Comparison of ENCODE assay signal across 9 mouse cellular contexts in the genomic region with DNA sequence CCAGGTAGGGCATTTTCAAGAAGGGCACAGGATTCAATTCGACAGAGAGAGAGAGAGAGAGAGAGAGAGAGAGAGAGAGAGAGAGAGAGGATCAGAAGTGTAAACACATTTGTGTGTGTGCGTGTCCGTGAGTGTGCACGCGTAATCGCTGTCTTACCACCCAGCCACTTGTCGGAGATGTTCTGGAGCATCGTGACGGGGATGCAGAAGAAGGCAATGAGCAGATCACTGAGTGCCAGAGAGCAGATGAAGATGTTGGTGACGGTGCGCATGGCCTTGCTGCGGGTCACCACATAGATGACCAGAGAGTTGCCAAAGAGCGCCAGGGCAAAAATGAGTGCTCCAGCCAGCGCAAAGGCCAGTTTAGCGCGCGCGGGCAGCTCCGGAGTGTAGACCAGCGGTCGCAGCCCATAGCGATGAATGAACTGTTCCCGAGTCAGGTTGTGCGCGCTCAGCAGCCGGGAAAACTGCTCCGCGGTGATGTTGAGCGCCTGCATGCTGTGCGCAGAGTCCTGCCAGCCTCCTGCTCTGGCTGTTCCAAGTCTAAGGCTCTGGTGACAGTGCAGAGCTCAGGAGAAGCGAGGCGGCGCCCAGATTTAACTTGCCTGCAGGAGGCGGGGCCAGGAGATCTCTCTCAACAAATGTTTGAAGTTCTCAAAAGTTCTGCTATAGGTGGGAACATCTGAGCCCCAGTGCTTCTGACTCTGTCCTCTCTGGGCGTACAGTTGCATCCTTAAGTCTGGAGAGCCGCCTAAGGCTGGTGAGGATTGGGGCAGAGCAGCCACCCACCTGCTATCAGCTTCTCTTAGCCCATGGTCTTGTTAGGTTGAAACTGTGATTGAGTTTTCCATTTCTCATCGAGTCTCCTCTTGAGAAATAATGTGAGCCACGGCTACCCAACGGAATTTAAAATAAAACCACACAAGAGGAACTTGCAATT. TPM values are rescaled to one million over a fixed set of nuclear protein-coding genes. Genes with fewer than 3 reads are reported as not detected.
DNase-seq lines count a peak whose midpoint lies in the region; ATAC-seq and TF ChIP-seq lines count a peak whose summit lies in the region.
"Had no signal": no experiment of that assay in that cellular context is flagged by ENCODE, and none has a peak within 500 bp of the region (broad histone marks: within the 10 kb centered on the region; RNA-seq: fewer than 3 reads in every experiment).

TSS of gene Qrfpr (minus strand) at position 571 of the 940 bp plus-strand sequence.

- H3K4me2 ChIP-seq in hindbrain, embryonic 15.5 days: peak within 1 kb of the TSS; percentile 82

- H3K27ac ChIP-seq in layer of hippocampus, adult 2 months: no peak within 1 kb of the TSS
- H3K27ac ChIP-seq in hindbrain, embryonic 15.5 days (replicated peaks): no peak within 1 kb of the TSS
- H3K27ac ChIP-seq in thymus, adult 2 months (ENCODE audit: control insufficient read depth, insufficient read depth, low read length): no peak within 1 kb of the TSS

- peak within 1 kb of the TSS; percentile 47 for H3K4me3 ChIP-seq in layer of hippocampus, adult 2 months
- peak within 1 kb of the TSS; percentile 38 for H3K4me3 ChIP-seq in hindbrain, embryonic 15.5 days
- no peak within 1 kb of the TSS for H3K4me3 ChIP-seq in thymus, adult 2 months (ENCODE audit: control insufficient read depth, insufficient read depth, low read length)
- H3K4me3 ChIP-seq: megakaryocyte, embryonic 14.5 days had no signal

- WGBS in hindbrain, embryonic 15.5 days: 10% methylated on average over 39 of the region's 39 CpGs
- 20% methylated on average over 39 of the region's 39 CpGs for WGBS in thymus, adult 2 months

- H3K9ac ChIP-seq in hindbrain, embryonic 15.5 days: no peak within 1 kb of the TSS

- no peaks in the 10 kb centered on the region for H3K36me3 ChIP-seq in hindbrain, embryonic 15.5 days
- no peaks in the 10 kb centered on the region for H3K36me3 ChIP-seq in thymus, adult 2 months (ENCODE audit: control insufficient read depth, insufficient read depth, low read length)

- TF ChIP-seq CTCF in layer of hippocampus, adult 2 months (conservative IDR thresholded peaks at IDR 0.05): no peak
- no peak for TF ChIP-seq CTCF in thymus, adult 2 months (IDR thresholded peaks at IDR 0.05; ENCODE audit: borderline replicate concordance, control insufficient read depth, extremely low read depth, insufficient read depth, low read length, poor library complexity)

- DNase-seq in layer of hippocampus, adult 2 months (ENCODE audit: low spot score in 2 of 2): no peak
- DNase-seq in layer of hippocampus, adult 9-10 months (ENCODE audit: low spot score): no peak
- DNase-seq in embryo, embryonic 11.5 days (ENCODE audit: low read depth, low spot score): peak; percentile 13
- DNase-seq in neural tube, embryonic 10.5 days (ENCODE audit: extremely low spot score, low spot score): peak; percentile 37
- DNase-seq in ovary, postnatal 10 days (ENCODE audit: low spot score): no peak
- no peak for DNase-seq in thymus, adult 2 months

- peaks cover 13% of the 10 kb centered on the region; the same call in 1 of the 2 replicates for H3K27me3 ChIP-seq in hindbrain, embryonic 15.5 days
- no peaks in the 10 kb centered on the region for H3K27me3 ChIP-seq in thymus, adult 2 months (ENCODE audit: control insufficient read depth, insufficient read depth, low read length)

- H3K4me1 ChIP-seq in hindbrain, embryonic 15.5 days (replicated peaks): peaks cover 8% of the 10 kb centered on the region
- no peaks in the 10 kb centered on the region for H3K4me1 ChIP-seq in thymus, adult 2 months (replicated peaks; ENCODE audit: control insufficient read depth, insufficient read depth, low read length)

- no peaks in the 10 kb centered on the region for H3K9me3 ChIP-seq in hindbrain, embryonic 15.5 days

- TF ChIP-seq POLR2A in thymus, adult 2 months (IDR thresholded peaks at IDR 0.05; ENCODE audit: control insufficient read depth, extremely low read depth, insufficient read depth, low read length, poor library complexity): no peak

- ATAC-seq in hindbrain, embryonic 15.5 days (ENCODE audit: low FRiP score, low read depth): peak; percentile 85
- no peak for ATAC-seq in megakaryocyte progenitor cell, adult 5-6 weeks (replicated peaks; ENCODE audit: poor library complexity)

RNA-seq across cellular contexts. Expression of gene Qrfpr, which starts in this region (rescaled TPM):
- 1 to 10 TPM in 1 of 2 experiments, under 1 TPM in 1; 0.92 to 1.1 TPM for total RNA-seq in layer of hippocampus, adult 2 months (2021)
- 1.6 and 2.4 TPM in 2 replicates for polyA plus RNA-seq in hindbrain, embryonic 15.5 days (2015; fragmentation: Nextera tagmentation; extraction: Ambion mirVana)
- 1.2 and 1.5 TPM in 2 replicates for polyA plus RNA-seq in thymus, adult 2 months (2012; rRNA removed)
- not detected in 2 replicates for total RNA-seq in megakaryocyte progenitor cell, adult 5-6 weeks (2015)
- total RNA-seq in megakaryocyte progenitor cell, adult 5-6 weeks (2017): not detected in 2 replicates

Comparison
In these comparisons a context has a peak if more than half of its experiments do, and no peak if none do; other contexts are left out.
1. DNase-seq: peak in embryo, embryonic 11.5 days (single experiment) and neural tube, embryonic 10.5 days (single experiment); none in layer of hippocampus, adult 2 months (0 of 2), layer of hippocampus, adult 9-10 months (single experiment), ovary, postnatal 10 days (single experiment) and thymus, adult 2 months (single experiment).